Mouse (Mus musculus): ENCODE results near the gene Apol8.
A peak's percentile ranks its signal among the peaks of the same experiment; 100 is the strongest.

Apol8 gene

GRCm38 (mm10) chr15:77785807-77786206 lies 29.0 kb upstream of the Apol8 start:
- DNase-seq (ENCODE audit: low spot score): no peak

GRCm38 (mm10) chr15:77784039-77784824 lies 27.4 kb upstream of the Apol8 start:
- no peak for DNase-seq (ENCODE audit: low spot score)

DNA sequence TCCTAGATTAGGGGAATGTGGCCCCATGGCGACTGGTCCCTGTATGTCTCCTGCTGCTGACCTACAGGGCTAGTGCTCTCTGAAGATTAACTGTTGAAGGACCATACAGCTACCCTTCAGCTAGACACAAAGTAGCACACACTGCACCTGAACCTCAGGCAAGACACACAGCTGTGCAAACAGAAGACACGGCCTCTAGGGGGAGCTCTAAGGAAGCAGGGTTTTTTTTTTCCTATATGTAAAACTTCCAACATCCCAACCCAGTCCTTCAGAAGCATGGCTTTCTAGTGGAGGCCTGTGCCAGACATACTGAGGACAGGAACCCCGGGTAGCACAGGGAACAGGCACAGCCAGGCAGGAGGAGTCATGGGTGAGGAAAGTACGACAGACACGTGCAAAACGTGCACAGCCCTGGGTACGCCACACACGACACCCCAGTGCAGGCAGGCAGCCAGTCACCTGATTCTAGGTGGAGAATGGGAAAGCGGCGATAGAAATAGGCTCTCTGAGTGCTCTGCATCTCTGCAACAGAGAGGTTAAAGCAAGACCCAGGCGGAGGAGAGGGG lies 25.7 kb upstream of the Apol8 start:
- DNase-seq (ENCODE audit: low spot score): no peak

DNA sequence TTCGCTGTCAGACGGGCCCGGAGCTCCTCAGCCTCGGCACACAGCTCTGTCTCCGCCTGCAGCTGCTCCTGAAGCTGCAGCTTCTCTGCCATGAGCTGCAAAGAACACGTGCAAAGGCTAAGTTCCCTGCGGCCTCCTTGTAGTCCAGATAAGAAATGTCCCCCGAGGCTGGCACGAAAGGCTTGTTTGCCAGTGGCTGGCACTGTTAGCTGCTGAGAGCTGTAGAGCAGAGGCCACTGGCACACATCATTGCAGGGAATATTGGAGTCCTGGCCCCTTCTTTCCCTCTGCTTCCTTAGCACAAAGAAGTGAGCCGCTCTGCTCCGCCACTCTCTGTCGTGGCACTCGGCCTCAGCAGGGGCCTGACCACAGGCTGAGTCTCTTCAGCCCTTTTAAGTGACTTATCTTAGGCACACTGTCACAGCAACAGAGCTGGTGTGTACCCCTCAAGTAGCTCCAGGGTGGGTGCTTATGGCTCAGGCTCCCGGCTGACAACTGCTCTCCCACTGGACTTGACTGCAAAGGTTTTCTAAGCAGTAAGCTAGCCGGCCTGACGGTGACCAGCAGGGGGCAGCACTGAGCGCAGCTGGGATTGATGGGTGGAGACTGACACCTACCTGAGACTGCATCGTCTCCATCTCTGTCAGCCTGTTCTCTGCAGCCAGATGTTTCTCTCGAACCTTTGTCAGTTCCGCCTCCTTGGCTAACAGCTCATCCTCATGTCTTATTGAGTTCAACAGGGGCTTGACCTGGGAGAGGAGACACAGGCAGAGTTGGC lies 18.6 kb upstream of the Apol8 start:
- DNase-seq (ENCODE audit: low spot score): peak; percentile 67

GRCm38 (mm10) chr15:77774303-77774702 lies 17.5 kb upstream of the Apol8 start:
- no peak for DNase-seq (ENCODE audit: low spot score)

DNA sequence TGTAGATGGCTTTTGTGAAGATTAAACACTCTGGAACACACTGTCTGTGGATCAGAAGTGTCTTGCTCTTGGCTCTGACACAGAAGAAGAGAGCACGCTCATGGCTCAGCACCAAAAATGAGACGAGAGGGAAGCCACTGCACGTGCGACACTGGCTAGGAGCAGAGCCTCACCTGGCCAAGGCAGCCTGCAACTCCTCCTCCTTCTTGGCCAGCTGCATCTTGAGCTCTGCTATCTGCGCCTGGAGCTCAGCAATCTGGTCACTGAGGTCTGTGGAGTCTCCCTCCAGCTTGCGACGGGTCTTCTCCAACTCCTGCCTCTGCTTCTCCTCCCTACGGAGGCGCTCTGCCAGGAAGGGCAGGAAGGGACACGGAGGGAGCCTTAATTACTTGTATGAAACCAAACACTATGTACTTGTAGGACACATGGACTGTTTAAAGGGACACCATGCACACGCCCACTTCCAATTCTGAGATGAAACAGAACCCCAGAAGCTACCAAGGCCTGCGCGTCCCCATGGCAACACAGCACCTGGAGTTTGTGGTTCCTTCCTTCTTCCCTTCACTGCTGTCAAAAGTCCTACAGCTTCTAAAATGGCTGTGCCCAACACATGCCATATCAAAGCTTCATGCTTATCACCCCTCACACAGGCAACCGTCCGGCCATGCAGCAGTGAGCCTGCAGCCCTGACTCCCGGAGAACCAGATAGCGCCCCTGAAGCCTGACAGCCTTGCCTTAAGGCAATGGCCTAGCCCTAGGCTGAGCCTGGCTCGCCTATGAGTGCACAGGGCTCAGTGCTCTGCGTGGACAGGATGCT lies 16.5 kb upstream of the Apol8 start:
- no peak for DNase-seq (ENCODE audit: low spot score)

GRCm38 (mm10) chr15:77770942-77771341 lies 14.1 kb upstream of the Apol8 start:
- no peak for DNase-seq (ENCODE audit: low spot score)

DNA sequence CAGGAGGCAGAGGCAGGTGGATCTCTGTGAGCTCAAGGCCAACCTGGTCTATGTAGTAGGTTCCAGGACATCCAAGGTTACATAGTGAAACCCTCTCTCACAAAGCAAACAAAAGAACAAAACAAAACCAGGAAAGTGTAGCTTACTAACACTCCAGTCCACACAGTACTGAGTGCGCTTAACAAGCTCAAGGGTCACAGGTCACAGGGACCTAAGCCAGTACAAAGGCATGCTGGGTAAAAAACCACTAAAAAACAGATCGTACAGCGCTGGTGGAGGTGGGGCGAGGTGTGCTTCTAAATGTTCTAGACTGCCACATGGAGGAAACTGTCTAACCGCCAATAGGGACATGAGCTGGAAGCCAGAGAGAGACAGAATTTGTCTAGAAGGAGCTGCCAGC lies 13.5 kb upstream of the Apol8 start:
- no peak for DNase-seq (ENCODE audit: low spot score)

DNA sequence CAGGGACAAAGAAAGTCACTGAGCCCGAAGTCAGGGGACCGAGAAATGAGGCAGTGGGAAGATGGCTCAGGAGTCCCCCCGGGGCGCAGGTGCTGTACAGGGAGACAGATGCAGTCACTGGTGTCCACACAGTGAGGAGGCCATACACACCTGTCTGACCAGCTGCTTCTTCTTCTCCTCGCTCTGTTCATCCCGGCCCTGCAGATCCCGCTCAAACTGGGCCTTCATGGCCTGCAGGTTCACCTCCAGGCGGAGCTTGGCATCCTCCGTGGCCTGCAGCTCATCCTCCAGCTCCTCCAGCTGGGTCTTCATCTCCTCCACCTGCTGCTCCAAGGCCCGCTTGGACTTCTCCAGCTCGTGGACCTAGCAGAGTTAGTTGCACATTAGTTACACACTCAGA lies 10.2 kb upstream of the Apol8 start:
- no peak for DNase-seq (ENCODE audit: low spot score)

GRCm38 (mm10) chr15:77765484-77766093 lies 8.8 kb upstream of the Apol8 start:
- no peak for DNase-seq (ENCODE audit: low spot score)

DNA sequence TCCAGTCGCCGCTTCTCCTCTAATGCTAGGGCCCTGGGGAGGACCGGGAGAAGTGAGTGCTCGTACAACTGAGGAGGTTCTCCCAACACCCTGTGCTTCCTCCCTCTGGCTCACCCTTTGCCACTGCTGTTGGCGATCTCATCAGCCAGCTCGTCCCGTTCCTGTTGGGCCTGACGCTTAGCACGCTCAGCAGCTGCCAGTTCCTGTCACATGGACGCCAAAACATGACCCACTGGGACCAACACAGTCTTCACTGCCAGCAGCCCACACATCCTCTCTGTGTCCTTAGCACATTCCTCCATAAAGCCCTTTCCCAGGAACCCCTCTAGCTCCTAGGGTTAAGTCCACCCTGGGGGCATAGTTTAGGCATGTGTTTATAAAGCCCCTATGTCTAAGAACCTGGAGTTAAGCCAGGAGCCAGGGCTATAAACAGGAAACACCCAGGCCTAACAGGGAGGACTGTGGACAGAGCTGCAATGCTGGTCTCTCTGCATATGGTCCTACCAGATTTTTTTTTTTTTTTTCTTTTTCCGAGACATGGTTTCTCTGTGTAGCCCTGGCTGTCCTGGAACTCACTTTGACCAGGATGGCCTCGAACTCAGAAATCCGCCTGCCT lies 7.7 kb upstream of the Apol8 start:
- no peak for DNase-seq (ENCODE audit: low spot score)

GRCm38 (mm10) chr15:77763702-77764101 lies 6.9 kb upstream of the Apol8 start:
- no peak for DNase-seq (ENCODE audit: low spot score)

- no peak for DNase-seq (ENCODE audit: low spot score)
Observed at GRCm38 (mm10) chr15:77763050-77763449, 6.2 kb upstream of the Apol8 start.

DNA sequence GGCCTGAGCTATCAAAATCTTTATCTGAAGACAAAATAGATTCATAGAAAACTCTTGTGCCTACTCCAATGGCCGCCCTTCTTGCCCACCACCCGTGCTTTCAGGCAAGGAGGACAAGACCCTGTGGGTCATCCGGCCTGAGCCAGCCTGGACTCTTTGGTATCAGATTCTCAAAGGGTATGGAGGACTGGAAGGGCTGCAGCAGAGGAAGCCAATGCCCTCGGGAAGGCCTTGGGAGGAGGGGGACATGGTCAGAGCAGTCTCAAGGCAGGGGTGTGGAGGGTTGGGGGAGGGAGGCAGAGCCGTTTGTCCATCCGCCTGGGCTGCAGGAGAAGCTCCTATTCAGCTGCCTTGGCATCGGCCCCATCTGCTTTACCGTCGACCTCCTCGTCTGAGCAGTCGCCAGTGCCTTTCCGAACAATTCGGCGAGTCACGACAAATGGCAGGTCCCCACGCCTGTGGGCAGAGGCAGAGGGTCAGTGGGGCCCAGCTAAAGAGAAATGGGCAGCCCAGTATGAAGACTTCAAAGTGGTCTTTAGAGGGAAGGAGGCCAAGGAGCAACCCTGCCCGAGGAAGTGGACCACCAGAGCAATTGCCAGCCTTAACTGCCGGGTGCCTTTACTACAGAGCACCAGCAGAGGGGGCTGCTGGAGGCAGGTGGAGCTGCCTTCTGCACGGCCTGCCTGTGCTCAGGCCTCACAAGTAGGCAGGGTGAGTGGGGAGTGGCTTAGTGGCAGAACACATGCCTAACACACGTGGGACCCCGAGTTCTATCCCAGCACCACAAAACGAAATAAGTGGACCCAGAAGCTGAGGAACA lies 5.0 kb upstream of the Apol8 start:
- no peak for DNase-seq (ENCODE audit: low spot score)

DNA sequence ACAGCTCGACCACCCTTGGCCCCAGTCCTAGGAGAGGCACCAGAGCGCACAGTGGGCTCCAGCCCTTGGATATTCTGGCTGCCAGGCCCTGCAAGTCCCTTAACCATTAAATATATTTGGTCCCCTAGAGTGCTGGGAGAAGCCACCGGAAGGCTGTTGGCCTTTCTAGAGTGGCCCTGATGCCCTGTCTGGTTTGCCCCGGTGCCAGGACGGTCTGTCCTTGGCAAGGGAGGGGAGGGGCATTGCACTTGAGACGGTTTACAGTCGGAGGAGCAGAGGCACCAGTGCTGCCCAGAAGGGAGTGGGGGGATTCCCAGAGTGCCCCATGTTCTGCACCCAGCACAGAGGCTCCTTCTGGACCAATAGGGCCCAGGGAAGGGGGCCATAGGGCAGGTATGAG lies 4.3 kb upstream of the Apol8 start:
- no peak for DNase-seq (ENCODE audit: low spot score)

GRCm38 (mm10) chr15:77760037-77760436 lies 3.2 kb upstream of the Apol8 start:
- DNase-seq (ENCODE audit: low spot score): no peak

GRCm38 (mm10) chr15:77757586-77758226 lies 903 bp upstream of the Apol8 start:
- DNase-seq (ENCODE audit: low spot score): no peak

GRCm38 (mm10) chr15:77756081-77756480 lies 722 bp downstream of the Apol8 start:
- DNase-seq (ENCODE audit: low spot score): no peak

- no peak for DNase-seq (ENCODE audit: low spot score)
Observed at GRCm38 (mm10) chr15:77755132-77755531, 1.7 kb downstream of the Apol8 start.

- no peak for DNase-seq (ENCODE audit: low spot score)
Observed at GRCm38 (mm10) chr15:77752443-77752842, 4.4 kb downstream of the Apol8 start.

Measured in yolk sac, embryonic 10.5 days (tissue).